Mouse (Mus musculus) stomach, postnatal 0 days (tissue): ENCODE measurements at regions not wholly inside any gene's neighbourhood (a gene's known extent, or its start where the extent isn't known, plus 50 kb on each side); places are given as distances from the start of the nearest gene placed in this dataset.

Experiments used
- ATAC-seq: fragments of 200-750 bp; cut with Nextera tagmentation; 2 replicates; pipeline ENCODE4 v1.8.0; 2017; ENCODE audit not compliant: low FRiP score, low TSS enrichment
- DNase-seq: peaks from one replicate; pipeline ENCODE4 v3.0.0-alpha.2; 2016; ENCODE audit warnings: low spot score
- H3K27ac ChIP-seq: fragments of 300-500 bp; sonication (generic); replicated peaks from 2 replicates; pipeline ENCODE4 v1.5.1; 2014; ENCODE audit warnings: mild to moderate bottlenecking, control low read depth
- H3K27me3 ChIP-seq: fragments of 300-500 bp; sonication (generic); 2 replicates; pipeline ENCODE4 v1.6.1; 2014; ENCODE audit warnings: low read length; ENCODE audit not compliant: control insufficient read depth, insufficient read depth
- H3K36me3 ChIP-seq: fragments of 300-500 bp; sonication (generic); 2 replicates; pipeline ENCODE4 v1.6.1; 2014; ENCODE audit warnings: low read length, mixed read lengths; ENCODE audit not compliant: control insufficient read depth, insufficient read depth
- H3K4me1 ChIP-seq: fragments of 300-500 bp; sonication (generic); replicated peaks from 2 replicates; pipeline ENCODE4 v1.6.1; 2014; ENCODE audit warnings: antibody characterized with exemption; ENCODE audit not compliant: control insufficient read depth, insufficient read depth
- H3K4me2 ChIP-seq: fragments of 300-500 bp; sonication (generic); replicated peaks from 2 replicates; pipeline ENCODE4 v1.6.1; 2014; ENCODE audit warnings: low read depth, mild to moderate bottlenecking, control low read depth, moderate library complexity
- H3K4me3 ChIP-seq: fragments of 300-500 bp; sonication (generic); 2 replicates; pipeline ENCODE4 v1.5.1; 2014; ENCODE audit warnings: low read depth, low read length, control low read depth
- H3K9ac ChIP-seq: fragments of 300-500 bp; sonication (generic); 2 replicates; pipeline ENCODE4 v1.6.1; 2014; ENCODE audit warnings: mild to moderate bottlenecking, low read length, control low read depth, mixed read lengths
- H3K9me3 ChIP-seq: fragments of 300-500 bp; sonication (generic); 2 replicates; pipeline ENCODE4 v1.6.1; 2016; ENCODE audit warnings: low read length; ENCODE audit not compliant: control insufficient read depth
- CTCF ChIP-seq: IDR thresholded peaks from 2 replicates; pipeline ENCODE4 v1.5.1; 2016; ENCODE audit warnings: antibody characterized with exemption, low read depth, mild to moderate bottlenecking, moderate library complexity
- EP300 ChIP-seq: optimal IDR thresholded peaks from 2 replicates; pipeline ENCODE3; 2016; ENCODE audit warnings: antibody characterized with exemption
- WGBS: fragments of 180-500 bp; shearing (Covaris S2); extraction: QIAGEN DNeasy Blood & Tissue Kit; methylation state at CpG from one replicate; pipeline ENCODE4 v1.1.7; 2014; 5-methylcytosine and 5-hydroxymethylcytosine counted together

DNA sequence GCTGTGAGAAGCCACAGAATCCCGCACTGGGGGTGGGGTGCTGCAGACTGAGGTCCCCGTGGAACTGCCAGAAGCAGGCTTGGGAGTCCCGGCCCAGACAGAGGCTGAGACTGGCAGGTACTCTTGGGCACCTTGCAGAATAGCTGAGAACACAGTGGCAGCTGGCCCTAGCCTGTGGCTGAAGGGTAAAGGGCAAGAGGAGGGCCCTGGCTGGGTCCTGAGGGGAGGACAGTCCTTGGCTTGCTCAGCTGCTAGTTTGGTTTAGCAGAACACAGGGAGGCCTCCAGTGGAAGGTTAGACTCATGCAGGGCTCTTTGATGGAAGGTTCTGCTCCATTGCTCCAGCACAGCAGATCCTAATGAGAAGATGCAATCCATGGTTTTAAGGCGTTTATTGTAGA lies 190.4 kb downstream of the Tle1 start:
- H3K4me2 ChIP-seq = no peak overlapping the region
- H3K27ac ChIP-seq = no peak overlapping the region
- H3K4me3 ChIP-seq = no peak overlapping the region
- DNase-seq = no peak
- no peaks in the 10 kb centered on the region for H3K4me1 ChIP-seq
- WGBS = 90% methylated on average over 4 of the region's 4 CpGs
- no peaks in the 10 kb centered on the region for H3K36me3 ChIP-seq
- no peaks in the 10 kb centered on the region for H3K9me3 ChIP-seq
- H3K27me3 ChIP-seq = no peaks in the 10 kb centered on the region
- no peak for ATAC-seq
- H3K9ac ChIP-seq = no peak overlapping the region
- no peak for TF ChIP-seq CTCF
- TF ChIP-seq EP300 = no peak

DNA sequence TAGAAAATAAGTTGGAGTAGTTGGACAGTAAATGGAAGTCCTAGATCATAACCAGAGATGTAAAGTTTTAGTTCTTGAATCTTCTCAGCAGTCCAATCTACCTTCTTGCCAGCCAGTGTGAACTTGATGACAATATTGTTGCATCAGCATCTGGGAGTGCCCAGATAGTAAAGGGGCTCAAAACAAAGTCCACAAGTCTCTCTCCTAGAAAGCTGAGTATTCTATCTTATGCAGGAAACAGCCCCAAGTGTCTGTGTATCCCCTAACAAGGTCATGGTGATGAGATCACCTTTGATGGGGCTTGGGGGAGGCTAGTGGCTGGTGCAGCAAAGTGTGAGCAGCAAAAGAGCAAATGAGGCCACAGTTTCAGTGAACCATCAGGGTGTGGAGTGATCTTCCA lies 194.8 kb downstream of the Tle1 start:
- no peak for TF ChIP-seq EP300
- TF ChIP-seq CTCF = no peak
- no peak overlapping the region for H3K27ac ChIP-seq
- no peak for ATAC-seq

DNA sequence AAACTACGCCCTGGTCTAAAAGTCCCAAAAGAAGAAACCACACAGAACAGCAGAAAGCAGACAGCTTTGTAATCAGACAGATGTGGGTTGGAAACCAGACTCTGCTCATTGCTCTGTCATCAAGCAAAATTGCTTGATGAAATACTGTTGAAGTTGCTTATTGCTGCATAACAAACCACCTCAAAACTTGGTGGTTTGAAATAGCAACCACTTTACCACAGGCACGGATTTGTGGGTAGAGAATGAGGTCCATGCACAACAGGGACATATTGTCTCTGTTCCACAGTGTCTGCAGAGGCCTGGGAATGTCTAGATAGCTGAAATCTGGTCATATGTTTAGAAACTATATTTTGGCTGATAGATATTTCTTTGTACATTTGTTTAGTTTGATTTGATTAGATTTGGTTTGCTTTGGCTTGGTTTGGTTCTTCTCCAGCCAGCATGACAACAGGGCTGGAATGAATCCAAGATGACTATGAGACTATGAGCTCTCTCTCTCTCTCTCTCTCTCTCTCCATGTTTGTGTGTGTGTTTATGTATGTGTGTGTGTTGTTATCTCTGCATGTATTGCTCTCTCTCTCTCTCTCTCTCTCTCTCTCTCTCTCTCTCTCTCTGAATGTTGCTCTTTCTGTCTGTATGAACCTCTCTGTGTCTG lies 199.4 kb downstream of the Tle1 start:
- Histone ChIP-seq H3K9me3 (no peaks in the 10 kb centered on the region), H3K4me2 (no peak overlapping the region), H3K27me3 (no peaks in the 10 kb centered on the region), H3K9ac (no peak overlapping the region), H3K4me1 (no peaks in the 10 kb centered on the region), H3K27ac (no peak overlapping the region), H3K36me3 (no peaks in the 10 kb centered on the region), H3K4me3 (no peak overlapping the region)
- TF ChIP-seq CTCF = no peak
- TF ChIP-seq EP300 = no peak
- 61% methylated on average over 2 of the region's 2 CpGs for WGBS
- DNase-seq = no peak
- ATAC-seq = no peak

More for the DNA sequence above, 194.8 kb downstream of the Tle1 start:
- Histone ChIP-seq H3K4me1 (no peaks in the 10 kb centered on the region), H3K9ac (no peak overlapping the region), H3K4me3 (no peak overlapping the region), H3K36me3 (no peaks in the 10 kb centered on the region), H3K27me3 (no peaks in the 10 kb centered on the region), H3K9me3 (no peaks in the 10 kb centered on the region), H3K4me2 (no peak overlapping the region)
- no peak for DNase-seq

GRCm38 (mm10) chr4:71968701-71969100 lies 210.9 kb upstream of the Gm11232 start:
- Histone ChIP-seq H3K36me3 (no peaks in the 10 kb centered on the region), H3K4me1 (no peaks in the 10 kb centered on the region), H3K27me3 (no peaks in the 10 kb centered on the region), H3K4me2 (no peak overlapping the region), H3K27ac (no peak overlapping the region), H3K4me3 (no peak overlapping the region), H3K9me3 (no peaks in the 10 kb centered on the region), H3K9ac (no peak overlapping the region)
- 26% methylated on average over 1 of the region's 1 CpGs for WGBS
- no peak for DNase-seq
- ATAC-seq = no peak
- TF ChIP-seq CTCF (no peak), EP300 (no peak)

DNA sequence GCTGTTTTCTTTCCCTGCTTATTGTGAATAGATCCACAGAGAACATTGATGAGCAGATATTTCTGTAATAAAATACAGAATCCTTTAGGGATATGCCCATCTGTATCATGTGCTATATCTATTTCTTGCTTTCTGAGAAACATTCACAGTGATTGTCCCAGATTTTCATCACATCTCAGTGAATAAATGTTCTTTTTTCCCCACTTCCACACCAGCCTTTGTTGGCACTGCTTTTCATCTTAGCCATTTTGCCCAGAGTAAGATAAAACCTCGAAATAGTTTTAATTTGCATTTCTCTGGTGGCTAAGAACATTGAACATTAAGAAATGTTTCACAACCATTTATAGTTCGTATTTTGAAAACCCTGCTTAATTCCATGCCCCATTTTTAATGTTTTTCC lies 195.7 kb upstream of the Gm11232 start:
- WGBS = 76% methylated on average over 2 of the region's 2 CpGs
- ATAC-seq = no peak
- no peak for TF ChIP-seq EP300
- TF ChIP-seq CTCF = no peak

GRCm38 (mm10) chr4:71933240-71933986 lies 175.6 kb upstream of the Gm11232 start:
- Histone ChIP-seq H3K27ac (no peak overlapping the region), H3K9me3 (no peaks in the 10 kb centered on the region), H3K4me2 (no peak overlapping the region), H3K9ac (no peak overlapping the region), H3K4me3 (no peak overlapping the region), H3K27me3 (no peaks in the 10 kb centered on the region), H3K36me3 (no peaks in the 10 kb centered on the region), H3K4me1 (no peaks in the 10 kb centered on the region)
- DNase-seq (no peak), ATAC-seq (no peak)
- 50% methylated on average over 2 of the region's 2 CpGs for WGBS
- no peak for TF ChIP-seq CTCF
- TF ChIP-seq EP300 = no peak

More for the DNA sequence above, 195.7 kb upstream of the Gm11232 start:
- no peak overlapping the region for H3K27ac ChIP-seq
- H3K4me3 ChIP-seq = no peak overlapping the region
- H3K4me1 ChIP-seq = no peaks in the 10 kb centered on the region
- H3K36me3 ChIP-seq = no peaks in the 10 kb centered on the region
- no peak overlapping the region for H3K4me2 ChIP-seq
- no peak for DNase-seq
- no peaks in the 10 kb centered on the region for H3K9me3 ChIP-seq
- H3K27me3 ChIP-seq = no peaks in the 10 kb centered on the region
- no peak overlapping the region for H3K9ac ChIP-seq
